Mouse (Mus musculus) erythroblast, adult 5-6 weeks (primary cell): ENCODE data around the gene Usp17le. TPM values are rescaled to one million over a fixed set of nuclear protein-coding genes. Genes with fewer than 3 reads are reported as not detected.
"Not testable (repeated sequence)": the region's sequence is repeated elsewhere in the genome, so short reads cannot be mapped to it uniquely, and the experiment has no call there.

Source experiments
- ATAC-seq: replicated peaks from 2 replicates; pipeline ENCODE4 v1.8.0; 2016; ENCODE audit warnings: moderate number of reproducible peaks, mild to moderate bottlenecking, moderate TSS enrichment, inconsistent platforms; ENCODE audit not compliant: poor library complexity, low FRiP score, severe bottlenecking
- total RNA-seq, 2 experiments: library from RNA; stranded (forward) in 1 of 2; stranded (reverse) in 1 of 2; fragments of 150-400 nt in 1 of 2; fragments of 200-764, 138-1000 nt in 1 of 2; gene quantifications; 2 replicates each; pipeline versions ENCODE4 v1.2.3 to v1.2.4; 2015 to 2017; ENCODE audit warnings: low replicate concordance in 2 of 2

Gene Usp17le
- total RNA-seq (2015; ENCODE audit: low replicate concordance) (not detected in 2 replicates), total RNA-seq (2017; ENCODE audit: low replicate concordance) (not detected in 2 replicates)

DNA sequence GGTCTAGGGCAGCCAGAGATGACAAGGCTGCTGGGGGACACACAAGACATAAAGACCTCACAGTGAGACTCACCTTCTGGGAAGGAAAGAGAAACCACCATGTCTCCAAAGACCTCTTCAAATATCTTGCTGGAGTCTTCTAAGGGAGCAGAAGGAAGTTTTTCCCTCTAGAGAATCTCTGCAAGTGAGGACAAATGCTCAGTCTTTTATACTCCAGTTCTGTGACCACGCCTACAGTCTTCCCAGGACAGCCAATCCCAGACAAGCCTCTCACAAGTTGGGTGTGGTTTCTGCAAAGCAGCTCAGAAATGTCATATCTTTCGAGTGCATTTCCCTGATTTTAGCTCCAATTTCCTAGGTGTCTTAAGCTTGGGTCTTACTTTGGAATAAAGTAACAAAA, at the start of gene Usp17le:
Gene Usp17le, minus strand, starts transcription at position 101 of the 400 bp plus-strand sequence.
- not testable (repeated sequence) for ATAC-seq

DNA sequence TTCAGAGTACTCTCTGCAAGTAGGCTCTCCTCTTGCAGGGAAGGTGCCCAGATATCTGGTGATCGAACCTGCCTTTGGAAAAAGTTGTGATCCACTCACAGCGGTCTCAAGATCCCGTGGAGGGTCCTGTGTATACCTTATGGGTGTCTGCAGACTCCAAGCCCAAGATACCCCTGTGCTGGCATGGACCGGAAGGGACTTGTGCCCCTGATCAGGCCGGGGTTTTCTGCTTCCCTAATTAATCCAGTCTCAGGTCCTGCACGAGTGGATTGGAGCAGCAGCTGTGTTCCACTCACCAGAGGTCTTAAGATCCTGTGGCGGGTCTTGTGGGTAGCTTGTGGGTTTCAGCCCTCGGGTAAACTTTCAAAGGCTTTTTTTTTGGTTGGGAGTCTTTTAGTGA, 33.1 kb upstream of the Usp17le start:
- not testable (repeated sequence) for ATAC-seq

DNA sequence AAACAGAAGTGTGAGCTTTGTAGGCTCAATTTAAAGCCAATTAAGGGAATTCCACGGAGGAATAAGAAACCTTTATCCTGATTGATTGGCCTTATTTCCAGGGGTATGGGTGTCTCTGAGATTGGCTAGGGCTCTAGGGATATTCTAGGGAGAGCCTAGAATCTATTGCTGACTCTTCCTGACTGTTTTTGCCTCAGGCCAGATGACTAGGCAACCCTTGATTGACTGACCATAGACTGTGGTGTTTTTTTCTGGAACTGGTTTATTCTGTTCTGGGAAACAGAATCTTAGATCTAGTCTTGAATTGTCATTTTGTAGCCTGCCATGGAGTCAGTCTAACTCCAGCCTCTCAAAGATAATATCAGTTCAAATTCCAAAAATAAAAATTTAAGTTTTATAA, 13.5 kb upstream of the Usp17le start:
- ATAC-seq, result no peak

Other genes starting within 250 kb of the Usp17le start
- not detected in 2 replicates for gene Olfr651, start 227.3 kb downstream of the Usp17le start, total RNA-seq (2015; ENCODE audit: low replicate concordance)
- not detected in 2 replicates for gene Olfr651, start 227.3 kb downstream of the Usp17le start, total RNA-seq (2017; ENCODE audit: low replicate concordance)
- not detected in 2 replicates for gene Olfr652, start 216.6 kb downstream of the Usp17le start, total RNA-seq (2015; ENCODE audit: low replicate concordance)
- gene Olfr652, start 216.6 kb downstream of the Usp17le start, total RNA-seq (2017; ENCODE audit: low replicate concordance), result 0.70 TPM in 1 of 2 replicates, not detected in the other
- gene Olfr653, start 200.2 kb downstream of the Usp17le start, total RNA-seq (2015; ENCODE audit: low replicate concordance), result not detected in 2 replicates
- gene Olfr653, start 200.2 kb downstream of the Usp17le start, total RNA-seq (2017; ENCODE audit: low replicate concordance), result not detected in 2 replicates
- gene Olfr654, start 190.4 kb downstream of the Usp17le start, total RNA-seq (2015; ENCODE audit: low replicate concordance), result not detected in 2 replicates
- not detected in 2 replicates for gene Olfr654, start 190.4 kb downstream of the Usp17le start, total RNA-seq (2017; ENCODE audit: low replicate concordance)
- gene Olfr655, start 175.7 kb downstream of the Usp17le start, total RNA-seq (2015; ENCODE audit: low replicate concordance), result not detected in 2 replicates
- not detected in 2 replicates for gene Olfr655, start 175.7 kb downstream of the Usp17le start, total RNA-seq (2017; ENCODE audit: low replicate concordance)
- gene Olfr656, start 163.5 kb downstream of the Usp17le start, total RNA-seq (2015; ENCODE audit: low replicate concordance), result not detected in 2 replicates
- 0.68 TPM in 1 of 2 replicates, not detected in the other for gene Olfr656, start 163.5 kb downstream of the Usp17le start, total RNA-seq (2017; ENCODE audit: low replicate concordance)
- not detected in 2 replicates for gene Olfr657, start 152.7 kb downstream of the Usp17le start, total RNA-seq (2015; ENCODE audit: low replicate concordance)
- not detected in 2 replicates for gene Olfr657, start 152.7 kb downstream of the Usp17le start, total RNA-seq (2017; ENCODE audit: low replicate concordance)
- gene Olfr658, start 130.2 kb downstream of the Usp17le start, total RNA-seq (2015; ENCODE audit: low replicate concordance), result not detected in 2 replicates
- gene Olfr658, start 130.2 kb downstream of the Usp17le start, total RNA-seq (2017; ENCODE audit: low replicate concordance), result not detected in 2 replicates
- gene Olfr659, start 110.7 kb downstream of the Usp17le start, total RNA-seq (2015; ENCODE audit: low replicate concordance), result not detected in 2 replicates
- not detected in 2 replicates for gene Olfr659, start 110.7 kb downstream of the Usp17le start, total RNA-seq (2017; ENCODE audit: low replicate concordance)
- not detected in 2 replicates for gene Olfr661, start 91.0 kb downstream of the Usp17le start, total RNA-seq (2015; ENCODE audit: low replicate concordance)
- not detected in 2 replicates for gene Olfr661, start 91.0 kb downstream of the Usp17le start, total RNA-seq (2017; ENCODE audit: low replicate concordance)
- not detected in 2 replicates for gene Usp17lb, start 65.1 kb upstream of the Usp17le start, total RNA-seq (2015; ENCODE audit: low replicate concordance)
- not detected in 2 replicates for gene Usp17lb, start 65.1 kb upstream of the Usp17le start, total RNA-seq (2017; ENCODE audit: low replicate concordance)
- gene Usp17la, start 79.5 kb upstream of the Usp17le start, total RNA-seq (2015; ENCODE audit: low replicate concordance), result not detected in 2 replicates
- gene Usp17la, start 79.5 kb upstream of the Usp17le start, total RNA-seq (2017; ENCODE audit: low replicate concordance), result not detected in 2 replicates
- not detected in 2 replicates for gene Olfr665, start 100.6 kb upstream of the Usp17le start, total RNA-seq (2015; ENCODE audit: low replicate concordance)
- gene Olfr665, start 100.6 kb upstream of the Usp17le start, total RNA-seq (2017; ENCODE audit: low replicate concordance), result not detected in 2 replicates
- not detected in 2 replicates for gene Olfr666, start 118.5 kb upstream of the Usp17le start, total RNA-seq (2015; ENCODE audit: low replicate concordance)
- gene Olfr666, start 118.5 kb upstream of the Usp17le start, total RNA-seq (2017; ENCODE audit: low replicate concordance), result not detected in 2 replicates
- gene Olfr667, start 144.0 kb upstream of the Usp17le start, total RNA-seq (2015; ENCODE audit: low replicate concordance), result not detected in 2 replicates
- gene Olfr667, start 144.0 kb upstream of the Usp17le start, total RNA-seq (2017; ENCODE audit: low replicate concordance), result not detected in 2 replicates
- gene Olfr668, start 150.6 kb upstream of the Usp17le start, total RNA-seq (2015; ENCODE audit: low replicate concordance), result not detected in 2 replicates
- not detected in 2 replicates for gene Olfr668, start 150.6 kb upstream of the Usp17le start, total RNA-seq (2017; ENCODE audit: low replicate concordance)
- gene Olfr669, start 156.8 kb upstream of the Usp17le start, total RNA-seq (2015; ENCODE audit: low replicate concordance), result not detected in 2 replicates
- not detected in 2 replicates for gene Olfr669, start 156.8 kb upstream of the Usp17le start, total RNA-seq (2017; ENCODE audit: low replicate concordance)
- gene Olfr670, start 185.2 kb upstream of the Usp17le start, total RNA-seq (2015; ENCODE audit: low replicate concordance), result not detected in 2 replicates
- gene Olfr670, start 185.2 kb upstream of the Usp17le start, total RNA-seq (2017; ENCODE audit: low replicate concordance), result not detected in 2 replicates
- not detected in 2 replicates for gene Olfr671, start 201.7 kb upstream of the Usp17le start, total RNA-seq (2015; ENCODE audit: low replicate concordance)
- gene Olfr671, start 201.7 kb upstream of the Usp17le start, total RNA-seq (2017; ENCODE audit: low replicate concordance), result not detected in 2 replicates
- not detected in 2 replicates for gene Olfr672, start 224.6 kb upstream of the Usp17le start, total RNA-seq (2015; ENCODE audit: low replicate concordance)
- gene Olfr672, start 224.6 kb upstream of the Usp17le start, total RNA-seq (2017; ENCODE audit: low replicate concordance), result not detected in 2 replicates